Mouse (Mus musculus): ENCODE measurements around the gene Nppa.
"Not testable (repeated sequence)": the region's sequence is repeated elsewhere in the genome, so short reads cannot be mapped to it uniquely, and the experiment has no call there.

The Nppa gene

DNA sequence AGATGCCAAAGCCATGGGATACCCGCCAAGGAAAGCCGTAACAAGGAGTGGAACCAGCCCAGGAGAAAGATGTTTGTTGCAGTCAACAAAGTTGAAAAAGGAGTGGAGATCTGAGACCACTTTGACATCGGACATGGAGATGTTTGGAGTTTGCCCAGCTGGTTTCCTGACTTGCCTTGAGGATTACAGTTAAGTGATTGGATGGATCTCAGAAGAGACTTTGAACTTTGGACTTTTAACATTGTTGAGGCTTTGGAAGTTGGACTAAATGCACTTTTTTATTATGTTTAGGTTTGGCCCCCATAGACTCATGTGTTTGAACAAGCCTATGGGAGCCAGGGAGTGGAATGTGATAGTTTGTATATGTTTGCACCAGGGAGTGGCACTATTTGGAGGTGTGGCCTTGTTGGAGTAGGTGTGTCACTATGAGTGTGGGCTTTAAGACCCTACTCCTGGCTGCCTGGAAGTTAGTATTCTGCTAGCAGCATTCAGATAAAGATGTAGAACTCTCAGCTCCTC lies 49.9 kb downstream of the Nppa start:
- DNase-seq (ENCODE audit: extremely low spot score, low spot score) = not testable (repeated sequence)

DNA sequence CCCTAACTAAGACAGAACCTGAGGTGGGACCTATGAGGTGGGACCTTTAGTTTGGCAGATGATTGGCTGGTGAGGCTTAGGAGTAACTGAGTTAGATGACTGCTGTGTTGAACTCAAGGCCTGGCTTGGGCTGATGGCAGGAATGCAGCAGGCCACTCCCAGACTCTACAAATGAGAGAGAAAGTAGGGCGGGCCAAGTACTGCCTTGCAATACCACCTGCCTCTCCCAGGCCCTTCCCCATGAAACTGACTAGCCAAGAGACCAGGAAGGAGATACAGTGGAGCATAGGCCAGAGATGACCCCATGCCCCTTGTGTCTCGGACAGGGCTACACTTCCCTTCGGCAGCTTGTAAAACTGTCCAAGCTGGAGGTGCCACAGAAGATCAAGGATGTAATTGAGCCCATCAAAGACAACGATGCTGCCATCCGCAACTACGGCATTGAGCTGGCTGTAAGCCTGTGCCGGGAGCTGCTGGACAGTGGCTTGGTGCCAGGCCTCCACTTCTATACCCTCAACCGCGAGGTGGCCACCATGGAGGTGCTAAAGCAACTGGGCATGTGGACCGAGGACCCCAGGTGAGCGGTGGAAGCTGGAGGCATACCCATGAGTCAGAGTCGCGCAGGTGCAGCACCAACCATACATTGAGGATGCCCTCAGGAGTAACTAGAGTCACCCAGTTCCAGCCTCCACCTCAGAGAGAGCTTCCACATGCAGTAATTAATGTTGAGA lies 50.7 kb downstream of the Nppa start:
- no peak for DNase-seq (ENCODE audit: extremely low spot score, low spot score)

Data from neural tube, embryonic 10.5 days (tissue).